Mouse (Mus musculus) stomach, postnatal 0 days (tissue): ENCODE results near the gene Mymk. TPM values are rescaled to one million over a fixed set of nuclear protein-coding genes. Genes with fewer than 3 reads are reported as not detected.

Experiments
- ATAC-seq: fragments of 200-750 bp; cut with Nextera tagmentation; 2 replicates; pipeline ENCODE4 v1.8.0; 2017; ENCODE audit not compliant: low FRiP score, low TSS enrichment
- DNase-seq: peaks from one replicate; pipeline ENCODE4 v3.0.0-alpha.2; 2016; ENCODE audit warnings: low spot score
- H3K27ac ChIP-seq: fragments of 300-500 bp; sonication (generic); replicated peaks from 2 replicates; pipeline ENCODE4 v1.5.1; 2014; ENCODE audit warnings: mild to moderate bottlenecking, control low read depth
- H3K27me3 ChIP-seq: fragments of 300-500 bp; sonication (generic); 2 replicates; pipeline ENCODE4 v1.6.1; 2014; ENCODE audit warnings: low read length; ENCODE audit not compliant: control insufficient read depth, insufficient read depth
- H3K36me3 ChIP-seq: fragments of 300-500 bp; sonication (generic); 2 replicates; pipeline ENCODE4 v1.6.1; 2014; ENCODE audit warnings: low read length, mixed read lengths; ENCODE audit not compliant: control insufficient read depth, insufficient read depth
- H3K4me1 ChIP-seq: fragments of 300-500 bp; sonication (generic); replicated peaks from 2 replicates; pipeline ENCODE4 v1.6.1; 2014; ENCODE audit warnings: antibody characterized with exemption; ENCODE audit not compliant: control insufficient read depth, insufficient read depth
- H3K4me2 ChIP-seq: fragments of 300-500 bp; sonication (generic); replicated peaks from 2 replicates; pipeline ENCODE4 v1.6.1; 2014; ENCODE audit warnings: low read depth, mild to moderate bottlenecking, control low read depth, moderate library complexity
- H3K4me3 ChIP-seq: fragments of 300-500 bp; sonication (generic); 2 replicates; pipeline ENCODE4 v1.5.1; 2014; ENCODE audit warnings: low read depth, low read length, control low read depth
- H3K9ac ChIP-seq: fragments of 300-500 bp; sonication (generic); 2 replicates; pipeline ENCODE4 v1.6.1; 2014; ENCODE audit warnings: mild to moderate bottlenecking, low read length, control low read depth, mixed read lengths
- H3K9me3 ChIP-seq: fragments of 300-500 bp; sonication (generic); 2 replicates; pipeline ENCODE4 v1.6.1; 2016; ENCODE audit warnings: low read length; ENCODE audit not compliant: control insufficient read depth
- CTCF ChIP-seq: IDR thresholded peaks from 2 replicates; pipeline ENCODE4 v1.5.1; 2016; ENCODE audit warnings: antibody characterized with exemption, low read depth, mild to moderate bottlenecking, moderate library complexity
- EP300 ChIP-seq: optimal IDR thresholded peaks from 2 replicates; pipeline ENCODE3; 2016; ENCODE audit warnings: antibody characterized with exemption
- WGBS: fragments of 180-500 bp; shearing (Covaris S2); extraction: QIAGEN DNeasy Blood & Tissue Kit; methylation state at CpG from one replicate; pipeline ENCODE4 v1.1.7; 2014; 5-methylcytosine and 5-hydroxymethylcytosine counted together
- polyA plus RNA-seq: library from polyadenylated mRNA; unstranded; fragments of >200 nt; fragmentation: Nextera tagmentation; extraction: Ambion mirVana; gene quantifications from 2 replicates; pipeline ENCODE4 v1.2.1, GENCODE M21; 2015

The Mymk gene
- polyA plus RNA-seq, 1 experiment from 2014 or later, result 0.55 TPM

GRCm38 (mm10) chr2:27028437-27029015 is 43.5 kb downstream of the Mymk start:
- TF ChIP-seq CTCF (no peak), EP300 (no peak)
- ATAC-seq, result no peak
- Histone ChIP-seq H3K27ac (peak overlapping the region; percentile 10; the same call in 1 of the 2 replicates), H3K4me2 (peak overlapping the region; percentile 44), H3K4me3 (no peak overlapping the region; the same call in 1 of the 2 replicates), H3K27me3 (no peaks in the 10 kb centered on the region), H3K9me3 (no peaks in the 10 kb centered on the region), H3K36me3 (no peaks in the 10 kb centered on the region), H3K4me1 (0 out of 2 replicates have a peak, but pooled peaks cover 2% of the 10 kb centered on the region), H3K9ac (peak overlapping the region; percentile 35; the same call in 1 of the 2 replicates)
- 63% methylated on average over 4 of the region's 4 CpGs for WGBS
- no peak for DNase-seq

GRCm38 (mm10) chr2:27027618-27028436 is 44.2 kb downstream of the Mymk start, which contains the start of gene Slc2a6:
Gene Slc2a6, minus strand, starts transcription at chr2:27027998.
- H3K9ac ChIP-seq, result peak within 1 kb of the TSS; percentile 35
- H3K4me1 ChIP-seq, result 0 out of 2 replicates have a peak, but pooled peaks cover 2% of the 10 kb centered on the region
- H3K4me2 ChIP-seq, result peak within 1 kb of the TSS; percentile 44
- no peaks in the 10 kb centered on the region for H3K36me3 ChIP-seq
- H3K9me3 ChIP-seq, result no peaks in the 10 kb centered on the region
- no peak within 1 kb of the TSS; the same call in 1 of the 2 replicates for H3K4me3 ChIP-seq
- 3% methylated on average over 36 of the region's 38 CpGs for WGBS
- ATAC-seq (peak; percentile 97), DNase-seq (peak; percentile 92)
- no peak for TF ChIP-seq CTCF
- H3K27me3 ChIP-seq, result no peaks in the 10 kb centered on the region
- H3K27ac ChIP-seq, result peak within 1 kb of the TSS; percentile 10; the same call in 1 of the 2 replicates

- TF ChIP-seq CTCF (no peak), EP300 (no peak)
- Histone ChIP-seq H3K4me3 (no peak overlapping the region), H3K27ac (no peak overlapping the region), H3K4me1 (0 out of 2 replicates have a peak, but pooled peaks cover 2% of the 10 kb centered on the region), H3K9me3 (no peaks in the 10 kb centered on the region), H3K4me2 (no peak overlapping the region), H3K36me3 (no peaks in the 10 kb centered on the region), H3K9ac (no peak overlapping the region), H3K27me3 (no peaks in the 10 kb centered on the region)
- WGBS, result 71% methylated on average over 10 of the region's 10 CpGs
- no peak for ATAC-seq
- DNase-seq, result no peak
Measured at GRCm38 (mm10) chr2:27026857-27027617, 44.9 kb downstream of the Mymk start.

- WGBS, result 92% methylated on average over 3 of the region's 3 CpGs
- Histone ChIP-seq H3K27ac (no peak overlapping the region), H3K9ac (no peak overlapping the region), H3K4me2 (no peak overlapping the region), H3K4me3 (no peak overlapping the region), H3K4me1 (0 out of 2 replicates have a peak, but pooled peaks cover 2% of the 10 kb centered on the region), H3K9me3 (no peaks in the 10 kb centered on the region), H3K27me3 (no peaks in the 10 kb centered on the region), H3K36me3 (no peaks in the 10 kb centered on the region)
- no peak for ATAC-seq
- no peak for DNase-seq
- TF ChIP-seq CTCF (no peak), EP300 (no peak)
Measured at GRCm38 (mm10) chr2:27026332-27026731, 45.6 kb downstream of the Mymk start.

GRCm38 (mm10) chr2:27025545-27025944 is 46.4 kb downstream of the Mymk start:
- Histone ChIP-seq H3K27ac (no peak overlapping the region), H3K9ac (no peak overlapping the region), H3K9me3 (no peaks in the 10 kb centered on the region), H3K4me3 (no peak overlapping the region), H3K27me3 (no peaks in the 10 kb centered on the region), H3K4me1 (0 out of 2 replicates have a peak, but pooled peaks cover 2% of the 10 kb centered on the region), H3K4me2 (no peak overlapping the region), H3K36me3 (no peaks in the 10 kb centered on the region)
- ATAC-seq (no peak), DNase-seq (no peak)
- TF ChIP-seq EP300 (no peak), CTCF (no peak)
- WGBS, result 90% methylated on average over 3 of the region's 3 CpGs
